Mouse (Mus musculus) right cerebral cortex, postnatal 36 days (tissue): ENCODE data around the gene Cep41.

ENCODE experiments used
- DNase-seq, 2 experiments: peaks; one replicate each; pipeline ENCODE4 v3.0.0; 2022; ENCODE audit warnings: low spot score in 2 of 2, mixed read lengths in 1 of 2

The Cep41 gene

GRCm38 (mm10) chr6:30693350-30693991, at the start of gene Cep41:
Cep41 (minus strand) TSS chr6:30693749.
- DNase-seq, result peak; percentile 95 to 96

GRCm38 (mm10) chr6:30739177-30739747, 45.7 kb upstream of the Cep41 start:
- DNase-seq, result peak in 1 of 2 experiments; percentile 38

DNA sequence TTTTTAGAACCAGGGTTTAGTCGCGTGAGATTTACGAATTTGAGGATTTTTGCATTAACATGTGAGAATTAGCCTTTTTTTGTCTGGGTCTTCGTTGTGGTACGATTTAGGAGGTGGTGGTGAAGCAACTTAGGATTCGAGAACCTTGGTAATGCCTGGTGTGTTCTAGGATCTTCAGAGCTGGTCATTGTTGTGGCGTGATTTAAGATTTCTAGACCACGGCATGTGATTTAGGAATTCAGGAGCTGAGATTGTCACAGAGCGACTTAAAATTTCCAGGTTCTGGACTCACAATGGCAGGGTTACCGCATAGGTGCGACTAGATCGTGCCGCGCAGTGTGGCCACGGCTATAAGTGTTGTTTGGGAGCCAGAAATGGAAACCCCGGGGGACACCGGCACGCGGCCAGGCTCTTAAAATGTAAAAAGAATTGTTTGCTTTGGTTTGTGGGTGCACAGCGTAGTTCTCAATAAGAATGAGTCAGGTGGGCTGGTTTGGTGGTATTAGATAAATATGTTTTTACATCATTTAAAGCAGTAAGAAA, 45.0 kb upstream of the Cep41 start:
- no peak for DNase-seq

- DNase-seq, result peak; percentile 57 to 69
Measured at GRCm38 (mm10) chr6:30737548-30738463, 44.3 kb upstream of the Cep41 start.

DNA sequence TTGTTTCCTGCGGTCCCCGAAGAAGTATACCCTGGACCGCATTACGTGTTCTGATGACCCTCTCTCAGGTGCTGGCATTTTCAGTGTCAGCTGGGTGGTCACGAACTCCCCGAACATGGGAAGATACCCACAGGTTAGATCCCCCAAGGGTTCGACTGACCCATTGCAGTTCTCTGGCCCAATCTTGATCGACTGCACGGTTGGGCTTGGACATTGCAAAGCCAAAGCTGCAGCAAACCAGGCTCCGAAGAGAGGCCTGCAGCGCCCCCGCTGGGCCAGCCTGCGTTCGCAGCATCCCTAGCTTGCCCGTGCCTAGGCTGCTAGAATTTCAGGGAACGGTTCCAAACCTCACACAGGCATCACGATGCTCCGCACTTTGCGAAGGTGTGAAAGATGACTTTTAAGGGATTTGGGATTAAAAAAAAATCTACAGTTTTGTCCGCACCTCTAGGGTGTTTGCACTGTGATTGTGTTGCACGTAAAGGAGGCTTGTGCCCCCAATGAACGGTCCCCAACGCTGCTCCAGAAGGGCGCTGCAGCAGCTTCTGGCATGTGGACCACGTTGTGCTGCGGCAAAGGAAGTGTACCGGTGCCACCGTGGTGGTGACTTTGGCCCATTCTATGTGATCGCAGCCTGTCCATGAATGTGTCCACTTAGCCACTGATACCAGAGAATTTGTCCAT, 43.5 kb upstream of the Cep41 start:
- peak; percentile 56 to 63 for DNase-seq

- DNase-seq, result no peak
Measured at GRCm38 (mm10) chr6:30736372-30736762, 42.8 kb upstream of the Cep41 start.

- no peak for DNase-seq
Measured at GRCm38 (mm10) chr6:30735728-30736371, 42.3 kb upstream of the Cep41 start.

DNA sequence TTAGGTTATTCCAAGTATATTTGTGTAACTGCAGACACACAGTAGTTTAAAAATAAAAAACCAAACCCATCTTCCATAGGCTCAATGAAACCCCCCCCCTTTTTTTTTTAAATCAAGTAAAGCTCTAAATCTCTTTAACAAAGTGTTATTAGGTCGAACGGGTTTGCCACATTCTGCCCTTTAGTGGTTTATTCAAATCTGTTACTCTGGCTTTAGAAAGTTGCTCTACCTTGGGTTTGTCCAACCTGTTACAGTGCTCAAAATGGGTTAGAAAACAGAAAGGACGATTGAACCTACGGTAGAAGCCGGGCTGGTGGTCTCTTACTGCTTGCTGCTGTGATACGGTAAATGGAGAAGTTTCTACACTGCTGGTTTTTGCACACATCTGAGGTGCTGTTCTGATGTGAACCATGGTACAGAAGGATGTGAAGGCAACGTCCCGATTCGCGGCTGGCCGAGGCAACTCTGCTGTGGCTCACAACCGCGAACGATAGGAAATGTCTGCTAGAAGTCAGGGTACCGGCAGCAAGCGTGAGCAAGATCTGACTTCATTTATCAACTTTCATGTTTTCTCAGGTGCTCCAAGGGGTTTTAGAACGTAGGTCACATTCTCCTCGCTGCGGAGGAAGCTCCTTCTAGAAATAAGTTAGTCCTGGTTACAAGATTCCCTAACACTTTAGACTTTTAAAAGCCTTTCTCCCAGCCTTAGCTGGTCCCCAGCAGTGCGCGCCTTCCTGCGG, 41.6 kb upstream of the Cep41 start:
- DNase-seq, result no peak

GRCm38 (mm10) chr6:30734465-30734864, 40.9 kb upstream of the Cep41 start:
- no peak for DNase-seq

DNA sequence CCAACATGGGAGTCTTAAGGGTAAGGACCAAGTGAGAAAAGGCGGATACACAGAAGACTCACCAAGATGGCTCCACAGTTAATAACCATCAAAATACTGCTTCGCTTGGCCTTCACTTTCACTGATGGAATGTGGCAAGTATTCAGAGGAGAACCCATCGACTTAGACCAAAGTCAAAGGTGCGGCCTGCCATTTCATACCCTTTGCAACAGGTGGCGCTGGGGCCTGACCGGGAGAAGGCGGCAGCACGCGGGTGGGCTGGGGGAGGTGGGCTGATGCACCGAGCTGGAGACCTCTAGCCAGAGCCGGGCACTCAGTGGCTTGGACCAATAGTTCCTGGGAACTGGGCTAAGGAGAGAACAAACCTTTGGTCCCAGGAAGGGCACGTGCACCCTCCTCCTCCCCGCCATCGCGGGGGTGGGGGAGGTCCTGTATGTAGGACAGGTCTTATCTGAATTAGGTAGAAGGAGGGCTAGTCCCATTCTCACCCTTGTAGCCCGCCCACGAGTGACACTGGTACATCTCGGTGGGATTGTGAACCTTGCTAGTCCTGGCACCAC, 39.1 kb upstream of the Cep41 start:
- no peak for DNase-seq

DNA sequence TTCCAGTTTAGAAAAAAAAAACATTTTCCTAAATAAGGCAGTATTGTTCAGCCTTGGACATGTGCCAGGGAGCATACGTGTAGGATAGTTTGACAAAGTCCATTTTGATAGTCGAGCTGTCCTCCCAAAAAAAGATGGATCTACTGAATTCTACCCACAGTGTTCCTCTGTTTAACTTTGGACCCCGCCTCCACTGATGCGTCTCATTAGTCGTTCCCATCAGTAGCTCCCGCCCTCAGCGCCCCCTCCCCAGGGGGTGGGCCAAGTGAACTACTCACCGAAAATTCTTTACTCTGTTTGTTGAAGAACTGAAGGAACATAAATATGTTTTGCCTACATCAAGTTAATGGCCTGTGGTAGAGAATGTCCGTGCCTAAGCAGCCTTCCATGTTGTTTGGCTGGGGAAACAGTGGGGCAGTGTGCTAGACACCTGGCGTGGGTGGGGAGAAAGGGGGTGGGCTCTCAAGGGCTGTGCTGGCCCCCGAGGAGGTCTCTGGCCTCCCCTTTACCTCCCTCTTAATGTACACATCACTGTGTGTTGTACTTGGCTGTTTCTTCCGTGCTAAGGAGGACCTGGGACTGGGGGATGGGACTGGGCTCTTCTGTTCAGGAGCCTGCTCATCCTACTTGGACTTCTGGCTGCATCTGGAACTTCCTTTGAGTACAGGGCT, 36.9 kb upstream of the Cep41 start:
- no peak for DNase-seq

DNA sequence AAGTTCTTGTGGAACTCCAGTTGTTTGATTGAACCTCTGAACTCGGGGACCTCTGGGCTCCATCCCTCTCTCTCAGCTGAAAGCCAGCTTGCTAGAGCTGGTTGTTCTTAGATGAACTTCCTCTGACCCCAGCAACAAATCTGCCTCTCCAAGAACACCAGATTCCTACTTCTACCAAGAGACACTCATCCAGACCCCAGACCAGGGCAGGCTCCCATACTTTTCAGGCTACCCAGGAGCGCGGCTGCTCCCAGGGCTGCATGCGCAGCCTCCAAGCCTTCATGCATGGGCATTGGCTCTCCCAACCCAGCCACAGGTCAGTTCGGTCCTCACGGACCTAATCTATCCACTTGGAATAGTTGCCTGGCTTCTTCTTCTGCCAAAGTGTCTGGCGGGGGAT, 29.8 kb upstream of the Cep41 start, which contains the start of gene Mest:
Gene Mest, plus strand, starts transcription at position 217 of the 400 bp plus-strand sequence.
- no peak for DNase-seq

DNA sequence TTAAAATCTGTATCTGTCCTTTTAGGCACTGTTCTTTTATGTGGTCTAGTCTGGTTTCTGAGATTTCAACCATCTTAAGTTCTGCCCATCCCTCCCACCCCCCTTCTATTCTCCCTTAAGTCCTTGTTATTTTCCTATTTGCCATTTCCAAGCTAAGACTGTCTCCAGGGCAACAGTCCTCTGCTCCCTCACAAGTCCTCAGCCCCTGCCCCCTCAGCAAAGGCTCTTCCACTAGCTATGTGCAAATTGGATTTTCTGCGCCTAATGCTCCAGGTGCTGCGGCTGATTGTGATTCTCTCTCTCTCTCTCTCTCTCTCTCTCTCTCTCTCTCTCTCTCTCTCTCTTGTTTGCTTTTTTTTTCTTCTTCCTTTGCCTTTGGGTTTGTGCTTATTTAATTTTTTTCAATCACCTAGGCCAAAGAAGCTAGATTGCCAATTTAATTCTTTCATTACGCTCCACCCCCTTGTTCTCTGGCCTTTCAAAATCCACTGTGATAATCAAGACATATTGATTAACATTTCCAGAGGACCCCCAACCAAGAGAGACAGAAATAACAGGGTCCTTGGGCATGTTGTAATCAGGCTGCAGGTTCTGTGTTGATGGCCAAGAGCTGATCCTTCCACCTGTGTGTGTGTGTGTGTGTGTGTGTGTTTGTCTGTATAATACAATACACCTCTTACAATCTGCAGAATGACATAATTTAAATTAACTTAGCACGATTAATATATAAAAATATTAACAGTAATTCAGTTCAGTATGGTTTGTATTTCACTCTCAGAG, 29.0 kb upstream of the Cep41 start:
- no peak for DNase-seq

DNA sequence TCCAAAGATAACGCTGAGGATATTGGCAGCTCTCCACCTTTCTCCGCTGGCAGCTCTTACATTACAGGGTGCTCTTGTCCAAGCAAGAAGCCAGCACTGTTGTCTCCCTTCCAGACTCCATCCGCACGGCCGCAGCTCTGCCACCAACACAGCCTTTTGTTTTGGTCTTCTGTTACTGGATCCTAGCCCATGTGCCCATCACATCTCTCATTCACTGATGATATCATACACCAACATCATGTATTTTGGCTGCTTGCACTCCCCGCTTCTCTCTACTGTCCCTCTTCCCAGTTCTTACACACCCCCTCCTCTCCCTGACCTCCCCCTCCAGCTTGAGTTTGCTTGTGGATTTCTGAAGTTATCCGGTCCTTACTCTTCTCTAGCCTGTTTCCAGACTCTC, 23.2 kb upstream of the Cep41 start:
- no peak for DNase-seq

GRCm38 (mm10) chr6:30714891-30715471, 21.4 kb upstream of the Cep41 start:
- no peak for DNase-seq

DNA sequence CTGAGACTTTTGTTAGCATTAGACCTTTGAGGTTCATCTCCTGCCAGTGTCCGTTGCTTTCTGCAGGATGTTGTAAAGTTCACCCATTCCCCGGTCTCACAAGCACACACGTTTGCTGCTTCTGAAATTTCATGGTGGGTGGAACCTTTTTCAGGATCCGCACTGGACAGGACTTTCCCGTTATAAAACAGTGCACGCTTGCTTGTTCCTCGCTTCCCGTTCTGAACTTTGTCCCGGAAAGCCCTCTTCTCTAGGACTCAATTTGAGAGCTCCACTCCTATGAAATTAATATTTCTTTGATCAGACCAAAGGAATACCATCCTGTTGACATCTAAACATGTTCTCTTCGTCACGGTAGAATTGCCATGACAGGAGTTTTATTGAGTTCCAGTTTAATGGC, 20.3 kb upstream of the Cep41 start:
- no peak for DNase-seq

- DNase-seq, result no peak
Measured at GRCm38 (mm10) chr6:30713455-30713854, 19.9 kb upstream of the Cep41 start.

DNA sequence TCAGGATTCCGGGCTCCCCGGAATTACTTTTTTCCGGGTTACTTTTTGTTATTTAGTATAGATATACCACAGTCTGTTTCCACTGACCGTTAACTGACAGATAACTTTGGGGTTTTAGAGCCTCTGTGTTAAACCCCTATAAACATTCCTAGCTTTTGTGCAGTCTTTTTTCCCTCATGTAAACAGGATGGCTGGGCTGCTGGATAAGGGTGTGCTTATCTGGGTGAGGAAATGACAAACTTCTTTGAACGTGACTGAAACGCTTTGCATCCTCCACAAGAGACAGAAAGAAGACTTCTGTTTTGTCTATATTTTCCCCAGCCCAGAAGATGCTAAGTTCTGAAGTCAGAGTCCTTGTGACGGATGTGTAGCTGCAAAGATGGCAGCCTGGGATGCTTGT, 18.9 kb upstream of the Cep41 start:
- DNase-seq, result no peak
